Mouse (Mus musculus): ENCODE measurements around the gene Cntn5. TPM values are rescaled to one million over a fixed set of nuclear protein-coding genes. Genes with fewer than 3 reads are reported as not detected.

Cntn5 gene
- total and polyA plus RNA-seq, 3 experiments = not detected

DNA sequence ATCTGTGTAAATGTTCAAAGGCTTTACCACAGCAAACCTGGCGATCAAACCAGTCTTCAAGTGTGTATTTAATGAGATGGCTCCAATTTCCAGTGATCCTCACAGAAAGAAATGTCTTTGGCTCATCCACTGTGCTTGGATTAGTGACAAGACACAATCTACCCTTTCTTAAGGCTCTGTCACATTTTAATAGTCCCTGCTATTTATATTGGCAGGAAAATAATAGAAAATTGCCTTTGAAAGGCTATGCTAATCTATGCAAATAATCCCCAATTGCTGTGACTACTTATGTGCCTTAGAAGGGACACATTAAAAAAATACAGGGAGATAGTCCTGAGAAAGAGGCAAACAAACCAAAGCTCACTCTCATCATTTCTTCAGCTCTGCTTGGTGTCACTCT, 672.5 kb downstream of the Cntn5 start:
- no peak overlapping the region for H3K27ac ChIP-seq (ENCODE audit: insufficient read depth, low read depth)
- H3K36me3 ChIP-seq (replicated peaks in 1 of 2; ENCODE audit: control insufficient read depth in 1 of 2, insufficient read depth in 1 of 2, low read length in 1 of 2) = no peaks in the 10 kb centered on the region
- no peaks in the 10 kb centered on the region for H3K79me2 ChIP-seq (replicated peaks; ENCODE audit: control insufficient read depth, extremely low read depth, insufficient read depth, poor library complexity, severe bottlenecking)
- no peak overlapping the region for H3K4me2 ChIP-seq (ENCODE audit: insufficient read depth, low read depth, poor library complexity, severe bottlenecking)
- no peaks in the 10 kb centered on the region for H3K27me3 ChIP-seq (replicated peaks)
- no peak overlapping the region for H3K4me3 ChIP-seq (replicated peaks in 1 of 3; ENCODE audit: low read depth in 2 of 3, low read length in 2 of 3, poor library complexity in 1 of 3)
- dilution Hi-C loops (cut with MboI; ENCODE audit: extremely low pct_ligation_motif_present, extremely low pct_unique_long_range_greater_than_20kb, low sequenced_read_pairs) = no loop called here
- no peak for DNase-seq (ENCODE audit: extremely low read depth)
- TF ChIP-seq ETS1 (conservative IDR thresholded peaks at IDR 0.05; ENCODE audit: low read depth, low read length) (no peak), MAFK (IDR thresholded peaks at IDR 0.05; ENCODE audit: insufficient replicate concordance, low read length) (no peak), CTCF (conservative IDR thresholded peaks at IDR 0.05 in 1 of 2, IDR thresholded peaks at IDR 0.05 in 1 of 2; ENCODE audit: low read depth in 2 of 2, low read length in 2 of 2) (no peak), JUND (conservative IDR thresholded peaks at IDR 0.05; ENCODE audit: low read depth, low read length) (no peak), MAX (IDR thresholded peaks at IDR 0.05; ENCODE audit: low read length) (no peak), ZC3H11A (IDR thresholded peaks at IDR 0.05; ENCODE audit: low read depth, low read length) (no peak), NELFE (IDR thresholded peaks at IDR 0.05; ENCODE audit: low read depth, low read length) (no peak), UBTF (IDR thresholded peaks at IDR 0.05; ENCODE audit: low read depth, low read length) (no peak), NRF1 (IDR thresholded peaks at IDR 0.05; ENCODE audit: low read depth, low read length) (no peak), E2F4 (IDR thresholded peaks at IDR 0.05; ENCODE audit: insufficient replicate concordance, low read depth, low read length) (no peak), ELF1 (IDR thresholded peaks at IDR 0.05; ENCODE audit: low read depth, low read length) (no peak), USF2 (conservative IDR thresholded peaks at IDR 0.05; ENCODE audit: low read depth, low read length) (no peak), GABPA (IDR thresholded peaks at IDR 0.05; ENCODE audit: insufficient replicate concordance, low read depth, low read length) (no peak), CHD2 (IDR thresholded peaks at IDR 0.05; ENCODE audit: low read length) (no peak), EP300 (IDR thresholded peaks at IDR 0.05; ENCODE audit: low read length) (no peak), IRF4 (IDR thresholded peaks at IDR 0.05; ENCODE audit: low read depth, low read length) (no peak), POLR2AphosphoS2 (IDR thresholded peaks at IDR 0.05; ENCODE audit: low read depth, low read length) (no peak)
- H3K9me3 ChIP-seq (replicated peaks; ENCODE audit: low read length) = no peaks in the 10 kb centered on the region
- H3K4me1 ChIP-seq (ENCODE audit: control insufficient read depth in 1 of 2, insufficient read depth in 2 of 2) = no peaks in the 10 kb centered on the region
- in situ Hi-C loops (cut with MboI; ENCODE audit: low pct_ligation_motif_present, low pct_unique_long_range_greater_than_20kb, low sequenced_read_pairs) = no loop called here
- no peak overlapping the region for H3K9ac ChIP-seq (ENCODE audit: insufficient read depth, low read depth)

- no peaks in the 10 kb centered on the region for H3K36me3 ChIP-seq (replicated peaks in 1 of 2; ENCODE audit: control insufficient read depth in 1 of 2, insufficient read depth in 1 of 2, low read length in 1 of 2)
- dilution Hi-C loops (cut with MboI; ENCODE audit: extremely low pct_ligation_motif_present, extremely low pct_unique_long_range_greater_than_20kb, low sequenced_read_pairs) = no loop called here
- H3K79me2 ChIP-seq (replicated peaks; ENCODE audit: control insufficient read depth, extremely low read depth, insufficient read depth, poor library complexity, severe bottlenecking) = no peaks in the 10 kb centered on the region
- no peaks in the 10 kb centered on the region for H3K27me3 ChIP-seq (replicated peaks)
- H3K9me3 ChIP-seq (replicated peaks; ENCODE audit: low read length) = no peaks in the 10 kb centered on the region
- no peak for DNase-seq (ENCODE audit: extremely low read depth)
- in situ Hi-C loops (cut with MboI; ENCODE audit: low pct_ligation_motif_present, low pct_unique_long_range_greater_than_20kb, low sequenced_read_pairs) = no loop called here
- no peak for TF ChIP-seq USF1 (IDR thresholded peaks at IDR 0.05; ENCODE audit: low read depth, low read length)
- TF ChIP-seq MAX (IDR thresholded peaks at IDR 0.05; ENCODE audit: low read length) = no peak
- TF ChIP-seq NELFE (IDR thresholded peaks at IDR 0.05; ENCODE audit: low read depth, low read length) = no peak
- no peak for TF ChIP-seq RCOR1 (conservative IDR thresholded peaks at IDR 0.05; ENCODE audit: low read depth, low read length)
- no peak for TF ChIP-seq IRF4 (IDR thresholded peaks at IDR 0.05; ENCODE audit: low read depth, low read length)
- TF ChIP-seq TBP (conservative IDR thresholded peaks at IDR 0.05; ENCODE audit: low read depth, low read length) = no peak
- TF ChIP-seq MYC (IDR thresholded peaks at IDR 0.05; ENCODE audit: low read depth, low read length) = no peak
- no peak for TF ChIP-seq EP300 (IDR thresholded peaks at IDR 0.05; ENCODE audit: low read length)
- no peak for TF ChIP-seq NRF1 (IDR thresholded peaks at IDR 0.05; ENCODE audit: low read depth, low read length)
- TF ChIP-seq RAD21 (IDR thresholded peaks at IDR 0.05; ENCODE audit: low read depth, low read length) = no peak
- no peak for TF ChIP-seq ZMIZ1 (IDR thresholded peaks at IDR 0.05; ENCODE audit: low read depth, low read length)
- TF ChIP-seq CHD2 (IDR thresholded peaks at IDR 0.05; ENCODE audit: low read length) = no peak
- TF ChIP-seq TCF12 (IDR thresholded peaks at IDR 0.05; ENCODE audit: low read depth, low read length) = no peak
- H3K4me1 ChIP-seq (ENCODE audit: control insufficient read depth in 1 of 2, insufficient read depth in 2 of 2) = no peaks in the 10 kb centered on the region
- H3K4me2 ChIP-seq (ENCODE audit: insufficient read depth, low read depth, poor library complexity, severe bottlenecking) = no peak overlapping the region
- H3K4me3 ChIP-seq (replicated peaks in 1 of 3; ENCODE audit: low read depth in 2 of 3, low read length in 2 of 3, poor library complexity in 1 of 3) = no peak overlapping the region
- no peak overlapping the region for H3K9ac ChIP-seq (ENCODE audit: insufficient read depth, low read depth)
- no peak overlapping the region for H3K27ac ChIP-seq (ENCODE audit: insufficient read depth, low read depth)
These were observed 673.6 kb downstream of the Cntn5 start for GRCm38 (mm10) chr9:10230973-10231372.

All from CH12.LX (cell line).